Mouse (Mus musculus): ENCODE measurements at regions not wholly inside any gene's neighbourhood (a gene's known extent, or its start where the extent isn't known, plus 50 kb on each side); places are given as distances from the start of the nearest gene placed in this dataset.

DNA sequence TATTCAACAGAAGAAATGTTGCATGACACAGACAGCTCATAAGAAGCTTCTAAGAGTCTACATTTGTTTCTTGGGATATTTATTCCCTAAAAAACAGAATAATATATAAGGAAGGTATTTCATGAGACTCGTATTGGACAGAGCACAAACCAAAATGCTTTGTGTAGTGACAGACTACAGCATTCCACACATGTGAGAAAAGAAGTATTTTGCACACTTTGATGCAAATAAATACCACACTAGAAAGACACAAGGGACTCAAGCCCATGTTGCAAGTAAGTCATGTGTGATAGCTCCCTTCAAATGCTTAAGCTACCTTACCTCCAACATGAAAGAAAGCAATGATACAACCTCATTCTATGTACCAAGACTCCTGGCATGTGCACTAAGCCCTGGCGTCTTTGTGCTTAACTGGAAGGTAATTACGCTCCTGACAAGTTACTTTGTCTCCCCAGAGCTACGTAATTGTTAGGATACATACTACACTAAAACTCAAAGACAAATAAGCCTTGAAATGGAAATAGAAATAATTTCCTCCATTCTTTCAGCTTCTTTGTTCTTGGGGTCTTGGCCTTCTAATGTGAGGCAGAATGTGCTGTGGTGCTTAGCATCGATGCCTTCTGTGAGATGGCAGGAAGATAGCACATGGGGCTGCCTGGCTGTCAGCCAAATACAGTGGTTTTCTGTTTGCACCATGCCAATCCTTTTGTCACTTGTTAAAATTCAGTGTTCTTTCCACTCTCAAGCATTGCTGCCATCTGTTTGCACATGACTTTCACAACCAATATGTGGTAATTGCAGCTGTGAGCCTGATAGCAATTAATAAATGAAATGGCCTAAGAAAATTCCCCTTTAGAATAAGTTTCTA lies 1214.4 kb upstream of the Igfbp7 start:
- intact Hi-C loops (cut with DNase I), result no loop called here
- DNase-seq (ENCODE audit: extremely low spot score in 1 of 2, low spot score in 2 of 2), result peak; percentile 28 to 34

DNA sequence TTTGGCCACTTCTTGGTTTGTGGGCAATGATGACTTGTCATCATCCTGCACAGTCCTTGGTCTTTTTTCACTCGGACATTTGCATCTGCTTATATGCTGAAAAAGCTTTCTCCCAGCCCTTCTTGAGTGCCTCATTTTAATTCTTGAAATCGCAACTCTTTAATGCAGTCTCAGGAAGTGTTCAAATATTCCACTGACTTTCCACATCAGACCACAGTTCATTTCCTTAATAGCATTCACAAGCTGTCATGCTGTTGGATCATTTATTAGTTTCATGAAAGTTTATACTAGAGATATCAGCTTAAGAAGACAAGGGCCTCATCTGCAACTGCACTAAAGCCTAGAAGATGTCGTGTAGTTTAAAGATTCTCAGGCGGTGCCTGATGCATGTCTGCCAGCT lies 1200.5 kb upstream of the Igfbp7 start:
- intact Hi-C loops (cut with DNase I), result no loop called here

DNA sequence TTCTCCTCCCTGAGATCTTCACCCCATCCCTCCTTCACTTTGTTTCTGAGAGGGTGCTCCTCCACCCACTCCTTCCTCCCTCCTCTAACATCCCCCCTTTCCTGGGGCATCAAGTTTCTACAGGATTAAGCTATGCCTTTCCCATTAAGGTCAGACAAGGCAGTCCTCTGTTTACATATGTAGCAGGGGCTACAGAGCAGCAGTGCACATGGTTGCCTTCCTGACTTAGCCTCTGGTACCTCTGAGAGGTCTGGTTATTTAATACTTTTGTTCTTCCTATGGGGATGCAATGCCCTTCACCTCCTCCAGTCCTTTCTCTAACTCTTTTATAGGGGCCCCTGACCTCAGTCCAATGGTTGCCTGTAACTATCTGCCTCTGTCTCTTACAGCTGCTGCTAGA lies 1194.8 kb upstream of the Igfbp7 start:
- no peak for DNase-seq (ENCODE audit: extremely low spot score in 1 of 2, low spot score in 2 of 2)
- intact Hi-C loops (cut with DNase I), result no loop called here

More for the DNA sequence above, 1200.5 kb upstream of the Igfbp7 start:
- no peak for DNase-seq (ENCODE audit: extremely low spot score in 1 of 2, low spot score in 2 of 2)

DNA sequence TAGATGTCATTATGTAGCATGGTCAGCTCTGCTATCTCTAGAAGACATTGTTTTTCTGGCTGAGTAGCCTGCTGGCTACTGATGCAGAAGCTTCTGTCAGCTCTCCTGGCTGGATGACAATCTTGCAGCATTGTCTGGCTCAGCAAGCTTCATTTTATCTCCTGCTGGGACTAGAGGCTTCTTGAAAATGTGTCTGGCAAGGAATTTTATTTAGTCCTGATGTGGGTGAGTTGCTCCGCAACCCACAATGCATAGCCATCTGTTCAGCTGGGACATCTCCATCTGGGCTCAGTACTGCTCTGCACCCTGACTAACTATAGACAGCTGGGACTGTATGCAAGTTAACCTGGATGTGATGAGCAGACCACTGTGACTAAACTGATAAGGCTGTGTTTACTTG lies 1177.0 kb upstream of the Igfbp7 start:
- peak; percentile 26 to 66 for DNase-seq (ENCODE audit: extremely low spot score in 1 of 2, low spot score in 2 of 2)
- intact Hi-C loops (cut with DNase I), result no loop called here

DNA sequence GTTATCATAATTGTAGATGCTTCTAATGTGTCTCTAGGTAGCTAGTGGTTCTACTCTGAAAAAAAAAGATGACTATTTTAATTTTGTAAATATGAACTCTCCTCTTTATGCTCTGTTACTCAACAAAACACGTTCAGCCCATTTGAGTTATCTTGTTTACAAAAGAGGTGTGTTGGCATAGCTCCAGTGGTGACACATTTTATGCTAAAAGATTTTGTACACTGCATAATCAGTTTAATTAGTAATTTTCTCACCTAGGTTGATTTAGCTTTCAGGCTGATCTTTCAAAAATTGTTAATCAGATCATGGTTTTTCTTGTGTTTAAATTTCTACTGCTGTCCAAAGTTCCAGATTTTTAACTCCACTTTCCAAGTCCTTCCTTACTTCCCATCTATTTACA lies 1149.1 kb upstream of the Igfbp7 start:
- intact Hi-C loops (cut with DNase I), result no loop called here

DNA sequence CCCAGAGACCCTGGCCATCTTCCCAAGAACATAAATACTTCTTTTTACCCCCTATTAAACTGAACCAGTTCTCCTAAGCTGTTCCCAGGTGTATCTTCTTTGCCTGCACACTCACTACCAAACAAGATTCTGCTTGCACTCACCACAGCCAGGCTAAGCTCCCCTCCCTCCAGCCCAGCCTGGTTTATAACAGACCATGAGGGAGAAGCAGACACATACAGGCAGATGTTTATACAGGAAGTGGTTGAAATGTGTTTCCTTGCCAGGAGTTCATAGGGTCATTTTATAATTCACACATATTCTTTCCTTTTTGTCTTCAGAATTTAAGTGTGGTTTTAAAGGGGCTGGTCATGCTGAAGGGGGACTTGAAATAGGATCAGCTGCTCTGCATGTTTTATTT lies 1127.5 kb upstream of the Igfbp7 start:
- intact Hi-C loops (cut with DNase I), result no loop called here
- DNase-seq (ENCODE audit: extremely low spot score in 1 of 2, low spot score in 2 of 2), result no peak

More for the DNA sequence above, 1149.1 kb upstream of the Igfbp7 start:
- DNase-seq (ENCODE audit: extremely low spot score in 1 of 2, low spot score in 2 of 2), result no peak
